Mouse (Mus musculus) testis, adult 2 months (tissue): Measurements from ENCODE around the gene Alox5ap.

ENCODE experiments used
- CTCF ChIP-seq: fragments of 200-500 bp; IDR thresholded peaks from 2 replicates; pipeline ENCODE4 v1.5.1; 2012; ENCODE audit warnings: low read depth, mild to moderate bottlenecking, inconsistent platforms, low read length, moderate library complexity; ENCODE audit not compliant: control insufficient read depth, insufficient read depth, insufficient replicate concordance
- POLR2A ChIP-seq: fragments of 200-500 bp; IDR thresholded peaks from 2 replicates; pipeline ENCODE4 v1.6.1; 2012; ENCODE audit warnings: low read depth, mild to moderate bottlenecking, inconsistent platforms, low read length, moderate library complexity; ENCODE audit not compliant: control insufficient read depth

GRCm38 (mm10) chr5:149335009-149335408 lies 70.4 kb downstream of the Alox5ap start:
- no peak for TF ChIP-seq POLR2A
- TF ChIP-seq CTCF, result no peak
